Mouse (Mus musculus) neural tube, embryonic 14.5 days (tissue): ENCODE results near the gene Ebpl. TPM values are rescaled to one million over a fixed set of nuclear protein-coding genes. Genes with fewer than 3 reads are reported as not detected.
A peak's percentile ranks its signal among the peaks of the same experiment; 100 is the strongest.

Experiments used
- ATAC-seq: fragments of 200-750 bp; cut with Nextera tagmentation; 2 replicates; pipeline ENCODE4 v1.8.0; 2017; ENCODE audit warnings: low read depth, mild to moderate bottlenecking, moderate TSS enrichment, moderate library complexity
- H3K27ac ChIP-seq: fragments of 300-500 bp; sonication (generic); 2 replicates; pipeline ENCODE4 v1.5.1; 2014; ENCODE audit warnings: low read depth, mild to moderate bottlenecking, control low read depth, low read length, moderate library complexity, mixed read lengths
- H3K27me3 ChIP-seq: fragments of 300-500 bp; sonication (generic); 2 replicates; pipeline ENCODE4 v1.6.1; 2014; ENCODE audit warnings: low read length; ENCODE audit not compliant: control insufficient read depth, insufficient read depth
- H3K36me3 ChIP-seq: fragments of 300-500 bp; sonication (generic); 2 replicates; pipeline ENCODE4 v1.6.1; 2014; ENCODE audit warnings: low read length, mixed read lengths; ENCODE audit not compliant: control insufficient read depth, insufficient read depth
- H3K4me1 ChIP-seq: fragments of 300-500 bp; sonication (generic); 2 replicates; pipeline ENCODE4 v1.6.1; 2014; ENCODE audit warnings: low read length; ENCODE audit not compliant: control insufficient read depth, insufficient read depth
- H3K4me2 ChIP-seq: fragments of 300-500 bp; sonication (generic); 2 replicates; pipeline ENCODE4 v1.6.1; 2014; ENCODE audit warnings: mild to moderate bottlenecking, low read depth, low read length, control low read depth
- H3K4me3 ChIP-seq: fragments of 300-500 bp; sonication (generic); 2 replicates; pipeline ENCODE4 v1.5.1; 2014; ENCODE audit warnings: low read depth, low read length, control low read depth, mixed read lengths
- H3K9ac ChIP-seq: fragments of 300-500 bp; sonication (generic); replicated peaks from 2 replicates; pipeline ENCODE4 v1.6.1; 2014; ENCODE audit warnings: low read depth, mild to moderate bottlenecking, control low read depth, low read length, mixed read lengths
- H3K9me3 ChIP-seq: fragments of 300-500 bp; sonication (generic); 2 replicates; pipeline ENCODE4 v1.6.1; 2016; ENCODE audit warnings: low read length; ENCODE audit not compliant: control insufficient read depth
- WGBS: fragments of 180-500 bp; shearing (Covaris S2); extraction: QIAGEN DNeasy Blood & Tissue Kit; methylation state at CpG from one replicate; pipeline ENCODE4 v1.1.7; 2014; 5-methylcytosine and 5-hydroxymethylcytosine counted together
- polyA plus RNA-seq: library from polyadenylated mRNA; unstranded; fragments of >200 nt; fragmentation: Nextera tagmentation; extraction: Ambion mirVana; gene quantifications from 2 replicates; pipeline ENCODE4 v1.2.1, GENCODE M21; 2014

The Ebpl gene
- polyA plus RNA-seq, 1 experiment from 2014 or later: 11.1 TPM

GRCm38 (mm10) chr14:61363734-61364133 is 3.5 kb upstream of the Ebpl start:
- no peaks in the 10 kb centered on the region for H3K9me3 ChIP-seq
- H3K4me2 ChIP-seq: no peak overlapping the region
- H3K4me3 ChIP-seq: no peak overlapping the region
- no peak overlapping the region for H3K27ac ChIP-seq
- no peak overlapping the region for H3K9ac ChIP-seq
- no peaks in the 10 kb centered on the region for H3K27me3 ChIP-seq
- no peak for ATAC-seq
- 96% methylated on average over 2 of the region's 2 CpGs for whole genome bisulfite sequencing
- 0 out of 2 replicates have a peak, but pooled peaks cover 3% of the 10 kb centered on the region for H3K4me1 ChIP-seq
- H3K36me3 ChIP-seq: peaks cover 15% of the 10 kb centered on the region

DNA sequence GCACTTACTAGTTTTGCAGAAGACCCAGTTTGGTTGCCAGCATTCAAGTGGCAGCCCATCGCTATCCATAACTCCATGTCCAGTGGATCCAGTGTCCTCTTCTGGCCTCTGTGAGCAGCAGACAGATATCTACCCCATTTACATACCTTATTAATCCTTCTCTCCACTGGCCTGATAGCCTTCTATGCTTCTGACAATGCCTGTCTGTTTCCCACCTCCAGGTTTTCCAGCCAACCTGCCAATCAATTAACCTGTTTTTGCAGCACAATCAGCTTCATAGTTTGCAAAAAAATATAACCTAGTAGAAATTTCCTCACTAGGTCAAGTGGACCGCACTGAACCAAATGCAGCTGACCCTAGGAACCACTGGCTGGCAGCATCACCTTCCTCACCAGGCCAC is 2.0 kb upstream of the Ebpl start:
- Histone ChIP-seq H3K9me3 (no peaks in the 10 kb centered on the region), H3K4me1 (0 out of 2 replicates have a peak, but pooled peaks cover 3% of the 10 kb centered on the region), H3K4me3 (no peak overlapping the region), H3K27ac (no peak overlapping the region), H3K27me3 (no peaks in the 10 kb centered on the region), H3K36me3 (peaks cover 13% of the 10 kb centered on the region), H3K4me2 (no peak overlapping the region), H3K9ac (no peak overlapping the region)
- ATAC-seq: no peak
- WGBS: 99% methylated on average over 2 of the region's 2 CpGs

DNA sequence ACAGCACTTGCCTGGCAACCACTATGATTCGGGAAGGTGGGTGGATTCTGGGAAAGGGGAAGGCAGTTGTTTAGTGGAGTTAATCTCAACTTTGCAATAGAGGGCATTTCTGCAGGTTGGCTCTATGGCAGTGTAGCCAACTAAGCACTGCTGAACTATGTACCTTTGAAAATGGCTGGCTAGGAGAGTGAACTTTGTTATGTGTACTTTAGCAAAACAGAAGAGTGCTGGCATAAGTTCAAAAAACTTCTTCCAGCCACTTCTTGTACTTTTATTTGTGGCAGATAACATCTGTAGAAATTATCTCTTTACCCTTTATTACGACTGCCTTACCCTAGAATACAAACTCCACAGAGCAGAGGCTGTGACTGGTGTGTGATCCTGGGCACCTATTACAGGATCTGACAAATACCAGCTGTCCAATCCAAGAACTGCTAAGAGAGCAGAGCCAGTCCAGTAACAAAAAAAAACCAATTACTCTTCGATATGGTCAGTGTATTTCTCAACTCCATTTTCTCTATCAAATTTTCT is 807 bp upstream of the Ebpl start:
- no peak for ATAC-seq
- H3K4me2 ChIP-seq: peak overlapping the region; percentile 55; the same call in 1 of the 2 replicates
- 64% methylated on average over 3 of the region's 3 CpGs for WGBS
- H3K9ac ChIP-seq: peak overlapping the region; percentile 54; the same call in 1 of the 2 replicates
- H3K27ac ChIP-seq: no peak overlapping the region; the same call in 1 of the 2 replicates
- 0 out of 2 replicates have a peak, but pooled peaks cover 3% of the 10 kb centered on the region for H3K4me1 ChIP-seq
- no peak overlapping the region for H3K4me3 ChIP-seq
- H3K36me3 ChIP-seq: peaks cover 6% of the 10 kb centered on the region; the same call in 1 of the 2 replicates
- no peaks in the 10 kb centered on the region for H3K9me3 ChIP-seq
- no peaks in the 10 kb centered on the region for H3K27me3 ChIP-seq

DNA sequence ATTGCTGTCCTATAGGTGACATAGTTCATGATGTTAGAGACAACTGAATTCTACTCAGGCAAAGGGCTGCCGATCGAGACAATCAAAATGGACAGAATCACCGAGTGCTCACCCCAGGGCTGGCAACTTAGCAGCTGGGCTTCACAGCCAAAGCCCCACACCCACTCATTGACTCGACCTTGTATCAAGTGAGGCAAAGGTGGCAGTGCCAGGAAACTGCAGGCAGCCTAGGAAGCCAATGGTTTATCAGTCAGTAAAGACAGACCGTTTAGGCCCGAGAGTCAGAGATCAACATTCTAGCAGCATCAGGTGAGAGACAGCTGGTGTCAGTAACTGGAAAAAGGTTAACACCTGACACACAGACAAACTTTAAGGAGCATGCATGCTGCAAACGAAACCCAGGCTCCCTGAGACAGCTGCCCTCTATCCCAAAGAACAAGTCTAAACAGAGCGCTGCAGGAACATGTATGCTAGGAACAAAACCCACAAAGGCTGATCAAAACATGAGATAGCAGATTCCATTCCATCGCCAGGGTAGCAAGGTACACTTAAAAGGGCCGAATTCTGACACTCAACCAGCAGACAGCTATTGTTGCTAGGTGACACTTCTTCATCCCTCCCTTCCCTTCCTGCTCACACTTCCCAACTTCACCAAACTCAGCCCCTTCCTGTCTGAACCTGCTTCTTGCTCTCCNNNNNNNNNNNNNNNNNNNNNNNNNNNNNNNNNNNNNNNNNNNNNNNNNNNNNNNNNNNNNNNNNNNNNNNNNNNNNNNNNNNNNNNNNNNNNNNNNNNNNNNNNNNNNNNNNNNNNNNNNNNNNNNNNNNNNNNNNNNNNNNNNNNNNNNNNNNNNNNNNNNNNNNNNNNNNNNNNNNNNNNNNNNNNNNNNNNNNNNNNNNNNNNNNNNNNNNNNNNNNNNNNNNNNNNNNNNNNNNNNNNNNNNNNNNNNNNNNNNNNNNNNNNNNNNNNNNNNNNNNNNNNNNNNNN is 5.7 kb downstream of the Ebpl start:
- no peaks in the 10 kb centered on the region for H3K9me3 ChIP-seq
- 82% methylated on average over 10 of the region's 10 CpGs for WGBS
- H3K27me3 ChIP-seq: no peaks in the 10 kb centered on the region
- H3K4me1 ChIP-seq: no peaks in the 10 kb centered on the region
- no peak overlapping the region for H3K9ac ChIP-seq
- ATAC-seq: no peak
- no peak overlapping the region for H3K4me2 ChIP-seq
- H3K4me3 ChIP-seq: no peak overlapping the region
- no peak overlapping the region for H3K27ac ChIP-seq
- no peaks in the 10 kb centered on the region for H3K36me3 ChIP-seq

GRCm38 (mm10) chr14:61350808-61351207 is 9.4 kb downstream of the Ebpl start:
- Histone ChIP-seq H3K4me2 (no peak overlapping the region), H3K27me3 (no peaks in the 10 kb centered on the region), H3K27ac (no peak overlapping the region), H3K36me3 (no peaks in the 10 kb centered on the region), H3K9ac (no peak overlapping the region), H3K4me3 (no peak overlapping the region), H3K9me3 (no peaks in the 10 kb centered on the region), H3K4me1 (no peaks in the 10 kb centered on the region)
- 56% methylated on average over 6 of the region's 6 CpGs for WGBS
- ATAC-seq: no peak

- Histone ChIP-seq H3K9ac (no peak overlapping the region), H3K36me3 (no peaks in the 10 kb centered on the region), H3K4me3 (no peak overlapping the region), H3K27me3 (no peaks in the 10 kb centered on the region), H3K4me1 (no peaks in the 10 kb centered on the region), H3K9me3 (no peaks in the 10 kb centered on the region), H3K4me2 (no peak overlapping the region), H3K27ac (no peak overlapping the region)
- ATAC-seq: no peak
- WGBS: 93% methylated on average over 4 of the region's 4 CpGs
These were observed 10.4 kb downstream of the Ebpl start for GRCm38 (mm10) chr14:61349876-61350275.

DNA sequence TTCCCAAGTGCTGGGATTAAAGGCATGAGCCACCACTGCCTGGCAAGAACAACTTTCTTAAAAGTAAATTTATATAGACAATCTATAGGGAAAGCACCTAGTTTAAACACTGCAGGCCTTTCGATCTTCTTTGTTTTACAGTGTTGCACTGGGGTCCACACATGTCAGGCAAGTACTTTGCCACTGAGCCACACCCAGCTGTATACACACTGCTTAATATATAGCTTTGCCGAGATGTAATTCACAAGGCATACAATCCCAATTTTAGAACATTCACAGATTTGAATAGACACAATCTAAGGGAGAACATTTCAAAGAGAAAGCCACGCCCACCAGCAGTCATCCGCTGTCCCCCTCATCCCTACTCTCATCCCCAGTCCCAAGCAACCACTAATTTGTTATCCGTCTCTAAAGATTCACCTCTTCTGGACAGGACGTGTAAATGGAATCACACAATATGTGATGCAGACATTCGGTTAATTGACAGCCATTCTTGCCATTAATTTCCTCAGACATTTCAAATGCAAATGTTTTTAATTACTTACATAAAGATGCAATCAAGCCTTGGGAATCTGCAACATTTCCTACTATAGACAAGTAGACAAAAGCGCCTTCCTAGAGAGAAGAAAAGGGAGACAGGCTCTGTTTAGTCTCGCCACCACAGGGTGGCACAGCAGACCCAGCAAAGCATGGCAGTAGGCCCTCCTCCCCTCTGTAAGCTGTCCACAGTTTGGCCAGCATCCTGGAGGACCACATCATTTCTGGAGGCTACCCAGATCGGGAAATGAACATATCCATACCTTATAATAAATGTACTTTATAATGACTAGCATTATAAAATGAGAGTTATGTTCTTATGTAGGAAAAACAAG is 13.2 kb downstream of the Ebpl start:
- WGBS: 47% methylated on average over 10 of the region's 10 CpGs
- Histone ChIP-seq H3K9ac (no peak overlapping the region), H3K27ac (no peak overlapping the region), H3K4me1 (no peaks in the 10 kb centered on the region), H3K27me3 (no peaks in the 10 kb centered on the region), H3K4me2 (no peak overlapping the region), H3K4me3 (no peak overlapping the region), H3K9me3 (no peaks in the 10 kb centered on the region), H3K36me3 (no peaks in the 10 kb centered on the region)
- peak; percentile 85; the same call in 1 of the 2 replicates for ATAC-seq

GRCm38 (mm10) chr14:61344590-61344989 is 15.6 kb downstream of the Ebpl start:
- ATAC-seq: no peak
- Histone ChIP-seq H3K36me3 (no peaks in the 10 kb centered on the region), H3K9ac (no peak overlapping the region), H3K27ac (no peak overlapping the region), H3K4me3 (no peak overlapping the region), H3K4me2 (no peak overlapping the region), H3K9me3 (no peaks in the 10 kb centered on the region), H3K4me1 (no peaks in the 10 kb centered on the region), H3K27me3 (no peaks in the 10 kb centered on the region)
- WGBS: 88% methylated on average over 5 of the region's 5 CpGs
